Mouse (Mus musculus) hindbrain, embryonic 14.5 days (tissue): ENCODE measurements around the gene Mgst3. TPM values are rescaled to one million over a fixed set of nuclear protein-coding genes. Genes with fewer than 3 reads are reported as not detected.
A peak's percentile ranks its signal among the peaks of the same experiment; 100 is the strongest.

Source experiments
- ATAC-seq: fragments of 200-750 bp; cut with Nextera tagmentation; 2 replicates; pipeline ENCODE4 v1.8.0; 2017; ENCODE audit warnings: moderate number of reproducible peaks, mild to moderate bottlenecking, moderate TSS enrichment, moderate library complexity; ENCODE audit not compliant: low FRiP score
- DNase-seq: peaks from one replicate; pipeline ENCODE4 v3.0.0-alpha.2; 2015; ENCODE audit warnings: low spot score
- H3K27ac ChIP-seq: fragments of 300-500 bp; sonication (generic); 2 replicates; pipeline ENCODE4 v1.5.1; 2014; ENCODE audit warnings: mild to moderate bottlenecking, moderate library complexity
- H3K27me3 ChIP-seq: fragments of 300-500 bp; sonication (generic); 2 replicates; pipeline ENCODE4 v1.6.1; 2014; ENCODE audit warnings: mild to moderate bottlenecking, low read length, mixed read lengths; ENCODE audit not compliant: control insufficient read depth, insufficient read depth
- H3K36me3 ChIP-seq: fragments of 300-500 bp; sonication (generic); replicated peaks from 2 replicates; pipeline ENCODE4 v1.6.1; 2014; ENCODE audit not compliant: control insufficient read depth, insufficient read depth
- H3K4me1 ChIP-seq: fragments of 300-500 bp; sonication (generic); replicated peaks from 2 replicates; pipeline ENCODE4 v1.6.1; 2014; ENCODE audit warnings: antibody characterized with exemption, low read length, mixed read lengths; ENCODE audit not compliant: control insufficient read depth, insufficient read depth
- H3K4me2 ChIP-seq: fragments of 300-500 bp; sonication (generic); replicated peaks from 2 replicates; pipeline ENCODE4 v1.6.1; 2014; ENCODE audit warnings: mild to moderate bottlenecking, moderate library complexity
- H3K4me3 ChIP-seq: fragments of 300-500 bp; sonication (generic); replicated peaks from 2 replicates; pipeline ENCODE4 v1.5.1; 2014; ENCODE audit warnings: mild to moderate bottlenecking, low read length
- H3K9ac ChIP-seq: fragments of 300-500 bp; sonication (generic); 2 replicates; pipeline ENCODE4 v1.6.1; 2014
- H3K9me3 ChIP-seq: fragments of 300-500 bp; sonication (generic); 2 replicates; pipeline ENCODE4 v1.6.1; 2016; ENCODE audit warnings: low read length; ENCODE audit not compliant: control insufficient read depth
- WGBS: fragments of 180-500 bp; shearing (Covaris S2); extraction: QIAGEN DNeasy Blood & Tissue Kit; methylation state at CpG from one replicate; pipeline ENCODE4 v1.1.7; 2014; 5-methylcytosine and 5-hydroxymethylcytosine counted together
- polyA plus RNA-seq: library from polyadenylated mRNA; unstranded; fragments of >200 nt; fragmentation: Nextera tagmentation; extraction: Ambion mirVana; gene quantifications from 2 replicates; pipeline ENCODE4 v1.2.1, GENCODE M21; 2014

Mgst3 gene
- polyA plus RNA-seq, 1 experiment from 2014 or later = 189 TPM

DNA sequence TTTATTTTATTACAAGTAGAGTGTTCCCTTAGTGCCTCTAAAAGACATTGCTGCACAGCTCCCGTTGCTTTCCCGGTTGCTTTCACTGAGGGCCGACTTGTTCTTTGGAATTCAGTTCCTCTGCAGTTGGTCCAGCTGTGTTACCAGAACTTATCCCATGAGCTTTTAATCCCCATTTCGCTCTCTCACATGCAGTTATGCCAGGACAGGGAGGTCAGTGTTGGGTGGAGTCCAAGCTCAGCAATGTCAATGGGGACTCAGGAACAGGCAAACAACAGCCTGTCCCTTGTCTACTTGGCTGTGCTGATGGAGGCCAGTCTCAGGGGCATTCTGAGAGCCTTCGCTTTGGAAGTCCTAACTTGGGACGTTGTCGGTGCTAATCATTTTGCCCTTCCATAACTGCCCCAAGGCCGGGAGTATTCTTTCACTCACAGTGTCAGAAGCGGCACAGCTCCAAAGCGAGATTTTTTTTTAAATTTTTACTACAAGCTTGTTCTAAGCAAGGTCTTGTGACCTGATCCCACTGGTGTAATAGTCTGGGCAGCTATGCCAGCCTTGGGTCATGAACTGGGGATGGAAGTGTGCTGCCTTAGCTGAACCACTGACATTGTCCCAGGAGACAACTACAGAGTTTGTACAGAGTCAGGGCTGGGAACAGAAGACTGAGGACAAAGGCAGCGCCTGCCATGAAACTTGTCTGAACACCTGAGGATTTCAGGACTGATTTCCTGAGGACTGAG is 29.0 kb upstream of the Mgst3 start:
- Histone ChIP-seq H3K9me3 (no peaks in the 10 kb centered on the region), H3K4me1 (no peaks in the 10 kb centered on the region), H3K9ac (no peak overlapping the region), H3K27me3 (no peaks in the 10 kb centered on the region), H3K36me3 (no peaks in the 10 kb centered on the region), H3K4me3 (no peak overlapping the region), H3K27ac (no peak overlapping the region), H3K4me2 (no peak overlapping the region)
- ATAC-seq (no peak), DNase-seq (no peak)
- 79% methylated on average over 11 of the region's 11 CpGs for WGBS

DNA sequence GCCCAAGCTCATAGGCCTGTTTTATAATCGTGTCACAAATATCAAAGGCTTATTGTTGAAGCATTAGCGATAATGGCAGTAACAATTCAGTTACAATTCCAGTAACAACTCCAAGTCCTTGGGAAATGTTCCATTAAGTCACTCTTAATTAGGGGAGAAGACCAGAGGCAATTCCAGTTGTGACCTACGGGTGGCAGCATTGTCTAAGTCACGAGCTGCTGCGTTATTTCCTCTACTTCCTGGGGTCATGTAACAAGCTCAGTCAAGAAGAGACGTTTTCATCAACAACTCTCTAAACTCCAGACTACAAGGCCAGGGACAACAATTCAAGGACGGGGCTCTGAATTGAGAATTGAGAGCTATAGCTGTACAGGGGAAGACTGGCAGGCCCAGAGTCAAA is 21.2 kb upstream of the Mgst3 start:
- no peaks in the 10 kb centered on the region for H3K36me3 ChIP-seq
- H3K27ac ChIP-seq = no peak overlapping the region
- H3K27me3 ChIP-seq = 0 out of 2 replicates have a peak, but pooled peaks cover 3% of the 10 kb centered on the region
- no peak overlapping the region for H3K9ac ChIP-seq
- peak; percentile 94 for DNase-seq
- H3K4me2 ChIP-seq = no peak overlapping the region
- H3K9me3 ChIP-seq = no peaks in the 10 kb centered on the region
- no peak overlapping the region for H3K4me3 ChIP-seq
- no peak for ATAC-seq
- H3K4me1 ChIP-seq = no peaks in the 10 kb centered on the region
- WGBS = 3% methylated on average over 7 of the region's 7 CpGs

DNA sequence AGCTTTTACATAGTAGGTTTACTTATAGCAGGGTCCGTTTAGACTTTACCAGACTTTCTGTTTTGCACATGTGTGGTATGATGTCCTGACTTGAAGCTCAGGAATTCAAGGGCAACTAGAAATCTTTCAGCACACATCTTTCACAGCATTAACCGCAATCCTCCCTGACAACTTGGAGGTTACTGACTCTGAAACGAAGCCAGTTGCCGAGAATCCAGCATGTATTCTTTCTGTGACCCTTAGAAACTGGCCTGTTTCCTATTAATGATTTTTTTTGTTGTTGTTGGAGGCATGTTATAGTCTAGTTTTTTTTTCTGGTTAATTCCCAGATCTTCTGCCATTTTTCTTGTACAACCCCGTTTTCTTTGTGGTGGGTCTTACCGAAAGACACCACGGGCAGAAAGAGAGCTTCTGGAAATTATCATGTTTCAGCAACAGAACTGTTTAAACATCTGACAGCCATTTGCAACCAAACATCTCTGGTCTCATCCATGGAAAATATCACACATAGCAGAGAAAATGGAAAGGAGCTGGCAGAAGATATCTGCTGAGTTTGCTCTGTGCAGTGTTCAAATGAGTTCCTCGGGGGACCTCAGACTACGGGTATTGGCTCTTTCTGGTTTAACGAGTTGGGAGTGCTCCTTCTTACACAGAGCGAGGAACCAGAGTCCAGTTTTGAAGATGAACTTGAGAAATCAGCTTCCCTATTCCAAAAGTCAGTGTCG is 18.5 kb upstream of the Mgst3 start:
- H3K9me3 ChIP-seq = no peaks in the 10 kb centered on the region
- H3K4me1 ChIP-seq = no peaks in the 10 kb centered on the region
- no peak overlapping the region for H3K4me2 ChIP-seq
- no peak for ATAC-seq
- WGBS = 82% methylated on average over 12 of the region's 12 CpGs
- DNase-seq = no peak
- no peak overlapping the region for H3K4me3 ChIP-seq
- no peaks in the 10 kb centered on the region for H3K36me3 ChIP-seq
- 0 out of 2 replicates have a peak, but pooled peaks cover 7% of the 10 kb centered on the region for H3K27me3 ChIP-seq
- no peak overlapping the region for H3K27ac ChIP-seq
- no peak overlapping the region for H3K9ac ChIP-seq

DNA sequence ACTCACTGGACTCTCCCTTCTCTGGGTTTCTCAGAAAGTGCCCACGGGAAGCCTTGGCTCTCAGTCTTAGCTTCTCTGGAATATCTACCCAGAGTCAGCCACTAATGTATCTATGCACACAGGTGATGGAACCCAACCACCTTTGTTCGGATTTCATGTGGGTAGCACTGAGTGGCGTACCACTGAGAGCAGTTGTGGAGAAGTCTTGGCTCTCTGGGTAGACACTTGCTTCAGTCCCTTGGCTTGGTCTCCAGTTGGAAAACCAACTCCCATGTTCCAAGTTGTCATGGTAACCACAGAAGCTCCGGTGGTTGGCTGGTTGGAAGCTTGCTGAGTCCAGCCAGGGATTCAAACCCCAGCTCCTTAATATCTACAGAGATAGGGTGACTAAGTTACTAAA is 16.0 kb upstream of the Mgst3 start:
- WGBS = 74% methylated on average over 4 of the region's 4 CpGs
- Histone ChIP-seq H3K9ac (no peak overlapping the region), H3K27ac (no peak overlapping the region), H3K9me3 (no peaks in the 10 kb centered on the region), H3K27me3 (0 out of 2 replicates have a peak, but pooled peaks cover 7% of the 10 kb centered on the region), H3K4me2 (no peak overlapping the region), H3K36me3 (no peaks in the 10 kb centered on the region), H3K4me3 (no peak overlapping the region), H3K4me1 (no peaks in the 10 kb centered on the region)
- ATAC-seq (no peak), DNase-seq (no peak)

DNA sequence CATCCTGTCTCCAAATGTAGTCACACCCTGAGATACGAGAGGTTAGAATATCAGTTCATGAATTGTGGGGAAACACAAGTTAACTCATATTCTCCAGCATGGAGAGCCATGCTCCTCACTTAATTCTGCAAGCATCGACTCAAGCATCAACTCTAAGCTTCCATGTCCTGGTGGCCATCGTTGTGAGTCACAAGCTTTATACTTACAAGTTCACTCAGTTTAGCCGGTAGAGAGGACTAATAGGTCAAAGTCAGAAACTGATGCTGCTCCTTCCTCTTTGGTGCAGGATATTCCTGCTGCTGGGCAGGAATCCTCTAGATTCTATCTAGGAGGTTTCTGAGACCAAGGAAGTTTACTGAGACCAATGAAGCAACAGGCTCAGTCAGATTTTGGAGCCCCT is 11.6 kb upstream of the Mgst3 start:
- WGBS = 88% methylated on average over 4 of the region's 4 CpGs
- H3K4me1 ChIP-seq = no peaks in the 10 kb centered on the region

DNA sequence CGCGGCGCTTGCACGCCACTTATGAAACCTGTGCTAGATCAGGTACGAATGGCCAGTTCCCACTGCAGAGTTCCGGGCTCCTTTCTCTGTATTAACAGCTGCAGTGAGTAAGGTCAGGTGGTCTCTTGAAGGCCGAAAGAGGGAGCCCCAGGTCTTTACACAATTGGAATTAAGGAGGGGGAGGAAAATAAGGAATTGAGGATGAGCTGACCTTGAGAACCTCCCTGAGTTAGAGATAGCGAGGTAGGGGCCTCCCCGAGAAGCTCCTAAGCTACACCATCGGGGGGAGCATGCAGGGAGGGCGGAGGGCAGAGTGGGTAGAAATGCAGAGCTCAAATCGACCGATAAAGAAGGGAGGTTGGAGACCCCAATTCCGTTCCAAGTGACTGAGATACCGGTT is 360 bp downstream of the Mgst3 start:
- no peaks in the 10 kb centered on the region for H3K36me3 ChIP-seq
- H3K9me3 ChIP-seq = no peaks in the 10 kb centered on the region
- ATAC-seq (peak; percentile 53), DNase-seq (peak; percentile 41)
- peak overlapping the region; percentile 46 for H3K4me3 ChIP-seq
- H3K27ac ChIP-seq = peak overlapping the region; percentile 55
- WGBS = 2% methylated on average over 15 of the region's 15 CpGs
- H3K27me3 ChIP-seq = no peaks in the 10 kb centered on the region
- peaks cover 7% of the 10 kb centered on the region for H3K4me1 ChIP-seq
- H3K4me2 ChIP-seq = peak overlapping the region; percentile 86
- H3K9ac ChIP-seq = peak overlapping the region; percentile 70

More for the DNA sequence above, 11.6 kb upstream of the Mgst3 start:
- Histone ChIP-seq H3K36me3 (no peaks in the 10 kb centered on the region), H3K4me3 (no peak overlapping the region), H3K27ac (no peak overlapping the region), H3K27me3 (0 out of 2 replicates have a peak, but pooled peaks cover 4% of the 10 kb centered on the region), H3K9ac (no peak overlapping the region), H3K4me2 (no peak overlapping the region), H3K9me3 (no peaks in the 10 kb centered on the region)
- DNase-seq (no peak), ATAC-seq (no peak)

DNA sequence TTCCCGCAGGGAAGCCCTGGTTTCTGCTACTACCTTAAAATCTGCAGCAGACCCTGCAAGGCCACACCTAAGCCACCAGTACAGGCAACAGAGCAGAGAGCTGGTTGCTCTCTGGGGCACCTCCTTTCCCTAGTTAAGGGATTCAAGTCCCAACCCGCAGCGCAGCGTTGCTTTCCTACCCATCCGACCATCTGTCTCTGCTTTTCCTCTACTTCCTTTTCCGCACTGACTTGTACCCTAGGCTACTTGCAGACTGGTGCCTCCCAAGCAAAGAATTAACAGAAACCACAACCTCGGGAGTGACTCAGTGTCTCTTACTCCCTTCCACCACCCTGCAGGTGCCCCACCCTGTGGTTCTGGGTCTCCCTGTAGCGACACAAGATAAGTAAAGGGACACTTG is 954 bp downstream of the Mgst3 start:
- DNase-seq (no peak), ATAC-seq (no peak)
- Histone ChIP-seq H3K9ac (peak overlapping the region; percentile 70), H3K9me3 (no peaks in the 10 kb centered on the region), H3K27ac (peak overlapping the region; percentile 24; the same call in 1 of the 2 replicates), H3K36me3 (no peaks in the 10 kb centered on the region), H3K4me2 (peak overlapping the region; percentile 86), H3K4me3 (peak overlapping the region; percentile 46), H3K27me3 (no peaks in the 10 kb centered on the region), H3K4me1 (peaks cover 7% of the 10 kb centered on the region)
- WGBS = 19% methylated on average over 8 of the region's 8 CpGs

DNA sequence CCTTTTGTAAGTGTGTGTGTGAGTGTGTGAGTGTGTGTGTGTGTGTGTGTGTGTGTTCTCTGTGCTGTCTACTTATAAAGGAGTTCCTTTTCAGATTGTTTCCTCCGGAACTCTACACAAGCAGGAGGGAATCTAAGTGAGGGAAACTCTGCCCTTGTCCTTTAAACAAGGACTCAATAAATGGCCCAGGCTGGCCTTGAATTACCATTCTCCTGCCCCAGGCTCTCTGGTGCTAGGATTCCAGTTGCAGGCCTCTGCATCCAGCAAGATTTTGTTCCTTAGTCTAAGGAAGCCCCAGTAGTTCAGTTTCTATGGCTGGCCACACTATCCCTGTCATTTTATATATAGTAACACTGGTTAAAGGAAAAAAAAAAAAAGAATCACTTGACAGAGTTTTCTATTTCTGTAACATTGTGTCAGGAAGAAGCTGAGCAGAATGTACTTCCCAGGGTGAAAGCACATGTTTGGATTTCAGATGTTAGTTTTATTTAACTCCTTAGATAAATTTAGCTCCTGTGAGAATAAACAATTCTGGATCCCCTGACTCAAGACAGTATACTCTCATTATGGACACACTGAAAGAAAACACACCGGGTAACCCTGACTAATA is 1.5 kb downstream of the Mgst3 start:
- no peak for DNase-seq
- Histone ChIP-seq H3K27me3 (no peaks in the 10 kb centered on the region), H3K9me3 (no peaks in the 10 kb centered on the region), H3K9ac (peak overlapping the region; percentile 70), H3K4me1 (peaks cover 7% of the 10 kb centered on the region), H3K4me2 (peak overlapping the region; percentile 86), H3K27ac (no peak overlapping the region), H3K36me3 (no peaks in the 10 kb centered on the region), H3K4me3 (peak overlapping the region; percentile 46)
- no peak for ATAC-seq
- 51% methylated on average over 2 of the region's 2 CpGs for WGBS

DNA sequence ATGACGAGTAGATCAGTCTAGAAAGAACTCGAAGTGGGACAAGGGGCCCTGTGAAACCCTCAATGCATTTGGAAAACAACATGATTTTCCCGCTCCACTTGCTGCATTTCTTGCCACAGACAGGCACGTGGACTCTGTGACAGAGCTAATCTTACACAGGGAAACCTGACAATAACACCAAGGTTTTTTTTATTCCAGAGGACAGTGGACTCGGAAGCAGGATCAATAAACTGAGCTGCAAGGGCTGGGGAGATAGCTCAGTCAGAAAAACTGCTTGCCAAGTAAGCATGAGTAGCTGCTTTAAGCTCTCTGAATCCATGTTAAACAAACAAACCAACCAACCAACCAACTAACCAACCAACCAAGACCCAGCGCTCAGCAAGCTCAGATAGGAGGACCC is 2.4 kb downstream of the Mgst3 start:
- no peak overlapping the region for H3K4me2 ChIP-seq
- DNase-seq (no peak), ATAC-seq (no peak)
- WGBS = 74% methylated on average over 6 of the region's 6 CpGs
- no peaks in the 10 kb centered on the region for H3K9me3 ChIP-seq
- H3K9ac ChIP-seq = no peak overlapping the region
- no peaks in the 10 kb centered on the region for H3K27me3 ChIP-seq
- peaks cover 7% of the 10 kb centered on the region for H3K4me1 ChIP-seq
- no peak overlapping the region for H3K4me3 ChIP-seq
- no peaks in the 10 kb centered on the region for H3K36me3 ChIP-seq
- H3K27ac ChIP-seq = no peak overlapping the region
